Mouse (Mus musculus) limb, embryonic 10.5 days (tissue): ENCODE results near the gene Ect2. TPM values are rescaled to one million over a fixed set of nuclear protein-coding genes. Genes with fewer than 3 reads are reported as not detected.

ENCODE experiments used
- DNase-seq: peaks from one replicate; pipeline ENCODE4 v3.0.0-alpha.2; 2017; ENCODE audit warnings: low spot score
- H3K27ac ChIP-seq: fragments of 300-500 bp; sonication (generic); 2 replicates; pipeline ENCODE4 v1.5.1; 2016; ENCODE audit warnings: mild to moderate bottlenecking
- H3K27me3 ChIP-seq: fragments of 300-500 bp; sonication (generic); 2 replicates; pipeline ENCODE4 v1.6.1; 2016; ENCODE audit warnings: low read depth, mild to moderate bottlenecking; ENCODE audit not compliant: poor library complexity, severe bottlenecking
- H3K36me3 ChIP-seq: fragments of 300-500 bp; sonication (generic); 2 replicates; pipeline ENCODE4 v1.6.1; 2016; ENCODE audit warnings: mild to moderate bottlenecking, moderate library complexity
- H3K4me1 ChIP-seq: fragments of 300-500 bp; sonication (generic); 2 replicates; pipeline ENCODE4 v1.6.1; 2016
- H3K4me3 ChIP-seq: fragments of 300-500 bp; sonication (generic); 2 replicates; pipeline ENCODE4 v1.5.1; 2016; ENCODE audit warnings: mild to moderate bottlenecking, moderate library complexity
- H3K9me3 ChIP-seq: fragments of 300-500 bp; sonication (generic); replicated peaks from 2 replicates; pipeline ENCODE4 v1.6.1; 2016; ENCODE audit warnings: mild to moderate bottlenecking
- WGBS: fragments of 180-500 bp; shearing (Covaris S2); methylation state at CpG from one replicate; pipeline ENCODE4 v1.1.7; 2016; 5-methylcytosine and 5-hydroxymethylcytosine counted together
- polyA plus RNA-seq: library from polyadenylated mRNA; unstranded; fragments of >200 nt; fragmentation: Nextera tagmentation; extraction: Ambion mirVana; gene quantifications from 2 replicates; pipeline ENCODE4 v1.2.1, GENCODE M21; 2016

Gene Ect2
- polyA plus RNA-seq, 1 experiment from 2014 or later, result 80.2 TPM

DNA sequence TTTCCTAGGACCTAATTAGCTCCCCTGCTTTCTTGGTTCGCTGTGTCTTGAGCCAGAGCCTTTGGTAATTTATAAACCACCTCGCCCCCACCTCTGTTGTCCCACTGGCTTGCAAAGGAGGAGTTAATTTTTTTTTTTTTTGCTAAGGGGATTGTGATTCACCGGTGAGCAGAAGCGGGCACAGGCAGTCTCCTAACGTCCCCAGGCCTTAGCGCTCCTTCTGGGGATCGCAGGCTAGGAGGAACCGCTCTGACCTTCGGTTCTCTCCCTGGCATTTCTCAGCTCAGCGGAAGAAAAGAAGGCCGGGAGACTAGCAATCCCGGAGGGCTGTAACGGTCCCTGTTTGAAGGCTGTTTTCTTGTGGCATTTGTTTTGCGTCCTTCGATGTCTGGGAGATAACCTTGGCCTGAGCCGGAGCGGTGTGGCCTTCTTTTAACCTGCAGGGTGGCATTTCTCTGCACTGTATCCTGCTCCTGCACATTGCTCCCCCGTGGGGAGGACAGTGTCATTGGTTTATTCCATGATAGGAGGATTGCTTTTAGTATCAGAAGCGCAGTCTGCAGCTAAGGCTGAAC is 30.0 kb upstream of the Ect2 start:
- Histone ChIP-seq H3K27ac (peak overlapping the region; percentile 65; the same call in 1 of the 2 replicates), H3K27me3 (peaks cover 4% of the 10 kb centered on the region; the same call in 1 of the 2 replicates), H3K4me3 (peak overlapping the region; percentile 68), H3K9me3 (no peaks in the 10 kb centered on the region), H3K4me1 (peaks cover 10% of the 10 kb centered on the region; the same call in 1 of the 2 replicates), H3K36me3 (no peaks in the 10 kb centered on the region)
- peak; percentile 35 for DNase-seq
- WGBS, result 14% methylated on average over 19 of the region's 19 CpGs

DNA sequence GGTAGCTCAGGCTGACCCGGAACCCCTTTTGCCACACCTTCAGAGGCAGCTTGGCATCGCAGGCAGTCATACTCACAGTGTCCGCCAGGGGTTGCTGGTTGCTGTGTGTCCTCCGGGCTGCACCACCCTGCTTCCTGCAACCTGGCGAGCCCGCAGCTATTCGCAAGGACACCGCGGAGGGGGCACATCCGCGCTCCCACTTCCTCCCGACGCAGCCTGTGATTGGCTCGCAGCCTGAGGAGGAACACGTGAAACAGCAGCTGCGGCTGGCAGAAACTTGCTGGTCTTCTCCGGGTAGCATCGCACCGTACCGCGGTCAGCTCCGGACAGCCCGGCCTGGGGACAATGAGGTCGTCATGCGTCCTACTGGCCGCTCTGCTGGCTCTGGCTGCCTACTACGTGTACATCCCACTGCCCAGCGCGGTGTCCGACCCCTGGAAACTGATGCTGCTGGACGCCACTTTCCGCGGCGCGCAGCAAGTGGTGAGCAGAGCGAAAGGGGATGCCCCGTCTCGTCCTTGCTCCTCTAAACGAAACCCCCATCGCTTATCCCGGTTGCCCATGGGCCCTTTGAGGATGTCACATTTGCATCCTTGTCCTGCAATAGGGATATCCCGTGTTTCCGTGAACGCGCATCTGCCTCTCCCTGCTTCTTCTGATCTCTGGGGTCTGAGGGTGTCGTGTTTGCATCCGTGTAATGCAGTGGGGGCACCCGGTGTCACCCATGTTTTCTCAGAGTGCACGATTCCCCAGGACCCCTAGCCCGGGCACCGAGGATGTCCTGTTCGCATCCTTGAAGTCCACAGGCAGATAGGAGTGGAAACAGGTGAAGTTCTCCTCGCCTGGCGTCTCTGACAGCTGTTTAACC is 29.3 kb upstream of the Ect2 start, which contains the start of gene Nceh1:
TSS of gene Nceh1 (plus strand) at position 233 of the 868 bp plus-strand sequence.
- peak; percentile 91 for DNase-seq
- WGBS, result 1% methylated on average over 54 of the region's 54 CpGs
- Histone ChIP-seq H3K4me3 (peak within 1 kb of the TSS; percentile 68), H3K36me3 (no peaks in the 10 kb centered on the region), H3K4me1 (peaks cover 10% of the 10 kb centered on the region; the same call in 1 of the 2 replicates), H3K27me3 (peaks cover 4% of the 10 kb centered on the region; the same call in 1 of the 2 replicates), H3K9me3 (no peaks in the 10 kb centered on the region), H3K27ac (peak within 1 kb of the TSS; percentile 65)

DNA sequence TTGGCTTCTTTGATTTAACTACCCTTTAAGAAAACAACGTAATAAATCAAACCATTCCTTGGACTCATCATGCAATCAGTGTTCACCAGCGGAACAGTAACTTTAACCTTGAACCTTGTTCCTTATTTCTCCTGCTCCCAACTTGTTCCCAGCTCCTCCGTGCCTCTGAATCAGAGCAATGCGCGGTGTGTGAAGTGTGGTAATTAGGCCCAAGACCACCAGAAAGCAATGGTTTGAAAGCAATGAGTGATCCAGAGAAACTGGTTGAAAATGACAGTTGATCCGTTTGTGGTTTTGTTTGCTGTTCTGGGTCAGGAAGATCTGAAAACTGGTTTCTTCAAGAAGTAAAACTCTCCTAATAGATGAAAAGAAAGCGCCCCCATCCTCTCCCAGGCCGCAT is 26.0 kb upstream of the Ect2 start:
- Histone ChIP-seq H3K9me3 (no peaks in the 10 kb centered on the region), H3K27me3 (peaks cover 4% of the 10 kb centered on the region; the same call in 1 of the 2 replicates), H3K27ac (no peak overlapping the region), H3K36me3 (no peaks in the 10 kb centered on the region), H3K4me1 (peaks cover 10% of the 10 kb centered on the region; the same call in 1 of the 2 replicates), H3K4me3 (no peak overlapping the region)
- no peak for DNase-seq
- WGBS, result 88% methylated on average over 8 of the region's 8 CpGs

DNA sequence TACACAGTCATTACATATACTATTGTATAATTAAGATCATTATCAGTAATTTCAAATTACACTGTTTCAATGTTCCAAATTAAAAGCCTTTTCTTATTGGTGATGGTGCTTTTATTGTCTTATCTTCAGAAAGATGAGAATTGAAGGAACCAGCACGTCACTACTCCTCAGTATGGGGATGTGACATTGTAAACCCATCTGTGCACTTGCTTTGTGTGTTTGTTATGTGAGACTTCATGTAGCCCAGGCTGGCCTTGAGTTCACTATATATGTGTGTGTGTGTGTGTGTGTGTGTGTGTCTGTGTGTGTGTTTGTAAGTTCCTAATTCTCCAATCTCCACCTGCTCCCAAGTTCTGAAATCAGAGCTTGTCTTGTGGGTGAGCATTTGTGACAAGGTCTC is 16.6 kb upstream of the Ect2 start:
- H3K4me1 ChIP-seq, result no peaks in the 10 kb centered on the region
- WGBS, result 63% methylated on average over 1 of the region's 1 CpGs

DNA sequence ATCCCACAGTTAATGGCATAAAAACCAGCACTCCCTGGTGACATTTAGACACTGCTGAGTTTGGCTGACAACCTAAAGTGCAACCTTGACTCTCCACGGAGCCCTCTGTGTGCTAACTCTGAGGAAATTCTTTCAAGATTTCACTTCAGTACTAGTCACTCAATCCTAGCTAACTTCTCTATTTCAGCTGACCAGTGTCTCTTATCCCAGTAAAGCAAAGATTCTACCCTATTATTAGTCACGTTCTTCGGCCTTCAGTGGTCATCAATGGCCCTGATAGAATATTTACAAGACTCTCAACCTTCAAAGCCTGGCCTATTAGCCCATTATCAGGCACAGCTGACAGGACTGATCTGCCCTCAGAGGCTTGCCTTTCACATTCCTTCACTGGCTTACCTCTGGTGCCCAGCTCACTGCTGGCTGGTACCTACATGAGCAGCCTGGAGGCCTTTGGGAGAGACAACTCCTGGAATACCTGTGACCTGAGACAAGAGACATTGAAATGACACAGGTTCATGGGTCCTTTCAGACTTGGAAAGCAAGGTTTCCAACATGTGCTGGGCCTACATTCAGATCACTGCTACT is 11.9 kb upstream of the Ect2 start:
- Histone ChIP-seq H3K36me3 (no peaks in the 10 kb centered on the region), H3K4me1 (no peaks in the 10 kb centered on the region), H3K9me3 (no peaks in the 10 kb centered on the region), H3K27ac (no peak overlapping the region), H3K4me3 (no peak overlapping the region), H3K27me3 (no peaks in the 10 kb centered on the region)
- no peak for DNase-seq
- 79% methylated on average over 3 of the region's 3 CpGs for WGBS

More for the DNA sequence above, 16.6 kb upstream of the Ect2 start:
- no peaks in the 10 kb centered on the region for H3K9me3 ChIP-seq
- H3K27ac ChIP-seq, result no peak overlapping the region
- no peak for DNase-seq
- no peaks in the 10 kb centered on the region for H3K27me3 ChIP-seq
- H3K36me3 ChIP-seq, result no peaks in the 10 kb centered on the region
- no peak overlapping the region for H3K4me3 ChIP-seq

DNA sequence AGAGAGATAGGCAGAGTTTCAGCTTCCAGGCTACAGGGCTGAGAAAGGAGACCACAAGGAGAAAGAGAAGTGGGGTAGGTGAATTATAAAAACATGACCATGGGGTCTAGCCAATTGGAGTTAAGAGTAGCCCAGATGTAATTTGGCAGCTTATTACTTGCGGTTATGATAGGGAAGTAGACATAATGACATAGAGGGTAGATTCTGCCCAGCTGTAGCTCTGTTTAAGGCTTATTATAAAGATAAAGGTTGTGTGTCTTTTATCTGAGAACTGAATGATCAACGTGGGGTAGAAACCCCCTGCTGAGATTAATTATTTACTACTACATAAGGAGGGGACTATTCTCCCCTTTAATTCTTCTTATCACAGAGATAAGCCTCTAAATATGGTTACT is 8.7 kb upstream of the Ect2 start:
- no peak for DNase-seq
- Histone ChIP-seq H3K27me3 (no peaks in the 10 kb centered on the region), H3K36me3 (no peaks in the 10 kb centered on the region), H3K9me3 (no peaks in the 10 kb centered on the region), H3K4me1 (peaks cover 3% of the 10 kb centered on the region; the same call in 1 of the 2 replicates), H3K4me3 (no peak overlapping the region), H3K27ac (no peak overlapping the region)
- WGBS, result 75% methylated on average over 2 of the region's 2 CpGs

DNA sequence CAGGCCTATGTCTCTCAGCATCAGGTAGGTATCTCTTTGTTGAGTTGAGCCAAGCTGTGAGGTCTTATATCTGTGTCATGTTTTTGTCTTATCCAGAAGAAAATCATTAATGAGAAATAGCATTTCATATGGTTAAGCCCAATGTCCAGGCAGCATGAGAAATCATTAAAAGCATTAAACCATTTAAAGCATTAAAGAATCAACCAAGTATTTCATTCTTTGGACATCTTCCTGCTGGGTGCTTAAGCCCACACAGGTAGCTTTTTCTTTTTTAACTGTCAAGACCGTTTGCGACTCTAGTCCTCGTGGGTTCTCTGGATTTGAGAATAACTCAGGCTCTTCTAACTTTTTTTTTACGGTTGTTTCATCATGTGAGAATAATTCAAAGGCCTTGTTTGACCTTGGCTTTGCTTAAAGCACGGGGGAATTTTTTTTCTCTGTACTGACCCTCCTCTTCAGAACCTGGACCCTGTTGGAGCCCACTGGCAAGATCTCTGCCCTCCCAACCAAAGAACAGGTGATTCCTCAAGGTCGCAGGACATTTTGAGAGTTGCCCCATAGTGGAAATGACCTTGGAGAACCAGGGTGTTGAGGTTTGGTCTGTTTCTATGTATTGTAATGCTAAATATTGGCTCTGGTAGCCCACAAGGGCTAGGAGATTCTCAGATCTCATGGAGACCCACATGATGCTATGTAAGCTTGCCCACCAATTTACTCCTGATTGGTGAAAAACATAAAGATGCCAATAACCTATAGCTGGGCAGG is 8.1 kb upstream of the Ect2 start:
- Histone ChIP-seq H3K27me3 (no peaks in the 10 kb centered on the region), H3K9me3 (no peaks in the 10 kb centered on the region), H3K36me3 (no peaks in the 10 kb centered on the region), H3K4me1 (peaks cover 3% of the 10 kb centered on the region; the same call in 1 of the 2 replicates), H3K4me3 (no peak overlapping the region), H3K27ac (no peak overlapping the region)
- no peak for DNase-seq
- 90% methylated on average over 6 of the region's 6 CpGs for WGBS

DNA sequence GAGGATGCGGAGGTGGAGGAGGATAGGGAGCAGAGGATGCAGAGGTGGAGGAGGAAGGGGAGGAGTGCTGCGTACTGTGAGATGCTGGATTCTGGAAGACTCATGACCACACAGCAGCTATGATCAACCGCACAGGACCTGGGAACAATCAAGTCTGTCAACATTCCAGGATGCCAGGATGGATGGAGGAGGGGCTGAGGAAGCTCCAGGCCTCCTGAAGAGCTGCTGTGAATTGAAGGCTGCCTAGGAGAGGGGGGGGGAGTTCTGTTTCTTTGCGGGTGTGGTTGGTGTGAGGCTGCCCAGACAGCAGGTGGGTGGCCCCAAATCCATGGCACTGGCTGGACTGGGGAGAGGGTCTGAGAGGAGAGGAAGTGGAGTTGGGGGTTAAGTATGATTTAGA is 5.2 kb upstream of the Ect2 start:
- Histone ChIP-seq H3K27ac (no peak overlapping the region), H3K27me3 (no peaks in the 10 kb centered on the region), H3K9me3 (no peaks in the 10 kb centered on the region), H3K4me3 (no peak overlapping the region), H3K4me1 (peaks cover 6% of the 10 kb centered on the region; the same call in 1 of the 2 replicates), H3K36me3 (no peaks in the 10 kb centered on the region)
- WGBS, result 54% methylated on average over 4 of the region's 4 CpGs
- no peak for DNase-seq

DNA sequence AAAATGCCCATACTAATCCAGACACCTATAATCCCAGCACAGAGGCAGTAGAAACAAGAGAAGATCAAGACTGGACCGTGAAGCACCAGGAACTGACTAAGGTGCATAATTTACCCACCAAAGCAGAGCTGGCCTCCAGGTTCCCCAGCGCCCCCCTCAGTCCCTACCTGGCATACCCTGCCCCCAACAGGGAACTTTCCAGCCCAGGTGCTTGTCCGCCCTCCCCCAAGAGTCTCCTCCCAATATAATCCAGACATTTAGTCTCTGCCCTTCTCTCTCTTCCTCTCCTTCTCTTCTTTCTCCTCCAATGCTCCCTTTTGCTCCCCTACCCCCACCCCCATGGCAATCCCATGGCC is 2.9 kb upstream of the Ect2 start:
- Histone ChIP-seq H3K4me3 (no peak overlapping the region), H3K9me3 (no peaks in the 10 kb centered on the region), H3K27ac (no peak overlapping the region), H3K36me3 (peaks cover 1% of the 10 kb centered on the region; the same call in 1 of the 2 replicates), H3K4me1 (peaks cover 19% of the 10 kb centered on the region), H3K27me3 (no peaks in the 10 kb centered on the region)
- DNase-seq, result no peak
- 60% methylated on average over 3 of the region's 3 CpGs for WGBS

DNA sequence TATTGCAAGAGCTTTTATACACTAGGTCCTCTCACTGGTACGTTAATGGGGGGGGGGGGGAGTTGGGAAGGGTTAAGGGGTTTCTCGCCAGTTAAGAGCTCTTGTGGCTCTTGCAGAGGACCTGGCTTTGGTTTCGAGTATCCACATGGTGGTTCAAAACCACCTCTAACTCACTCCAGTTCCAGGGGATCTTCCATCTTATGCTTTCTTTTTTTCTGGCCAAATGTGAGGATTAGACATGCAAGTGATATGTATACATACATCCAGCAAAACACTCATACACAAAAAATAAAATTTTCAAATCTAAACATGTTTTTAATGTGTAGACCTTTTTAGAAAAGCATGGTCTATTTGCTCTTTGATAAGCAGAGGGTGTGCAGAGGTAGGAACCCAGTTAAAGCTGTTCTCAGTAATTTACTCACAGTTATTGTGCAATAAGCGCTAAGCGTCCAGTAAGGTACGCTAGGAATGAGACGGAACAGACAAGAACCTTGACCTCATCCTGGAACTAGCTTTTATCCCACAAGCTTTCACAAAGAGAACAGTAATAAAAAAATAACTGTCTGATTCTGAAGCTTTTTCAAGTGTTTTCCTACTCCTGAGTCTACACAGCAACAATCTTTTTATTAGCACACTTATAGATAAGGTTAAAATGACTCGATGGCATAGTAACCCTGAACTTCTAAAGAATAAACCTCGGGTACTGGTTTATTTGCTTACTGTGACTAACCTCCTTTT is 2.3 kb upstream of the Ect2 start:
- 74% methylated on average over 9 of the region's 9 CpGs for WGBS
- Histone ChIP-seq H3K9me3 (no peaks in the 10 kb centered on the region), H3K4me3 (no peak overlapping the region), H3K27me3 (no peaks in the 10 kb centered on the region), H3K4me1 (peaks cover 22% of the 10 kb centered on the region), H3K27ac (no peak overlapping the region), H3K36me3 (peaks cover 7% of the 10 kb centered on the region; the same call in 1 of the 2 replicates)
- DNase-seq, result no peak

DNA sequence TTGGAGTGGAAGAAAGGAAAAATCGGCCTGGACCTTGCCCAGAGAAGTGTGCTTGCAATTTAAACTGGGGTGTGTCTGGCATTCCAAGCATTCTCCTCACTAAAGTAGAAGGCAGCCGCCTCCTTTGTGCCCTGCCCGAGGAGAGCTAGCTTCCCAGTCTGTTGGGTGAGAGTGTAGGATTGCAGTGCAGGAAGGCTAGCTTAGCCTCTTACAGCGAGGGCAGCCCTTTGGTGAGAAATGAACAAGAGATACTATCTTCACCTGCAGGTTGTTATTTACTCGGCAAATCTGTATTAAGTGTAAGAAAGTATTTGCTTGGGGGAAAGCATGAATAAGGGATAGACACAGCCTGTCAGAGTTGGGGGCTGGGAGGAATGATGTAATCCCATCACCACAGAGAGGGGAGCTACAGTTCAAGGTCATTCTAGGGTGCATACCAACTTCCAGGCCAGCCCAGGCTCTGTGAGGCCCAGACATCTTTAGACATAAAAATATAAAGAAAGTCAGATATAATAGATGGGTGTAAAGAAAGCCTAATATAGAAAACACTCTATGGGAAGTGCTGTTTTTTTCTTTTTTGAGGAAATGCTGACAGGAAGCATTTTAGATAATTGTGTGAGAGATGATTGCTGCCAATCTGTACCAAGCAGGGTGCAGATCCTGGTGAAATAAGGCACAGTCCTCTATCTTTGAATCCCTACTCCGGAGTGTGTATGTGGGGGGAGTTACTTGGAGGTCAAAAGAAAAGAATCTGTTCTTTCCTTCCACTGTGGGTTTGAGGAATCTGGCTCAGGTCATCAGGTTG is 1.6 kb upstream of the Ect2 start:
- peaks cover 22% of the 10 kb centered on the region for H3K4me1 ChIP-seq
- no peaks in the 10 kb centered on the region for H3K9me3 ChIP-seq
- WGBS, result 28% methylated on average over 6 of the region's 6 CpGs
- 0 out of 2 replicates have a peak overlapping the region, but pooled peaks have one; percentile 96 for H3K27ac ChIP-seq
- peak; percentile 37 for DNase-seq
- H3K27me3 ChIP-seq, result no peaks in the 10 kb centered on the region
- no peak overlapping the region for H3K4me3 ChIP-seq
- peaks cover 15% of the 10 kb centered on the region for H3K36me3 ChIP-seq
